In the genomic region with DNA sequence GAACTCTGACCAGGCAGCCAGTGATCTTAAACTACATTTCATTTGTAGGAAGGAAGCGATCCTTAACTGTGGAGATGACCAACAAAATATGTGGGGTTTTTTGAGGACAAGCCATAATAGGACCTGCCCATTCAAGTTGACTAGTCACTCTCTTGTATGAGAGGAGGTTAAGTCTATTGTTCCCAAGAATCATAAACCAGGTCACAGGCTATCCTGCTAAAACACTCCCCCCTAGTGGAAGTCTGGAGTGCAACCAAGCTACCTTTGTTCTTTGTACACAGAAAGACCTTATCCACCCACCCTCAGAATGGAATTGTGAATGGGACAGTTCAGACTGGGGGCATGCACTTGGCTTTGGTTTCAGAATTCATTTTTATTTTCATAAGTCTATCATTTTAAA, we compare ENCODE assay signal across 8 mouse cellular contexts. TPM values are rescaled to one million over a fixed set of nuclear protein-coding genes. Genes with fewer than 3 reads are reported as not detected.
DNase-seq lines count a peak whose midpoint lies in the region; ATAC-seq lines count a peak whose summit lies in the region.

No protein-coding gene starts in this region.

- H3K4me3 ChIP-seq in kidney, embryonic 16.5 days (ENCODE audit: low read length): no peak overlapping the region

- H3K9ac ChIP-seq in kidney, embryonic 16.5 days (replicated peaks; ENCODE audit: low read length): no peak overlapping the region

- DNase-seq in frontal cortex, postnatal 14 days (ENCODE audit: low spot score in 2 of 2): no peak
- peak; percentile 66 for DNase-seq in 3T3-L1 (ENCODE audit: low read depth, low spot score)
- peak; percentile 70 for DNase-seq in ZHBTc4 (ENCODE audit: low read depth, low spot score)
- DNase-seq in thymus, postnatal 4 days: peak; percentile 49
- DNase-seq in right cerebral cortex, postnatal 10 days (ENCODE audit: low spot score in 2 of 2): no peak
- no peak for DNase-seq in adrenal gland, postnatal 25 days

- 0 out of 2 replicates have a peak, but pooled peaks have one; percentile 56 for ATAC-seq in frontal cortex, adult (ENCODE audit: low TSS enrichment)
- no peak for ATAC-seq in kidney, embryonic 16.5 days (ENCODE audit: low FRiP score, low TSS enrichment)

- H3K27me3 ChIP-seq in kidney, embryonic 16.5 days (ENCODE audit: insufficient read depth, low read length): no peaks in the 10 kb centered on the region

- peak overlapping the region; percentile 88; the same call in 1 of the 2 replicates for H3K27ac ChIP-seq in kidney, embryonic 16.5 days (ENCODE audit: low read length)

- H3K9me3 ChIP-seq in kidney, embryonic 16.5 days (ENCODE audit: low read length): no peaks in the 10 kb centered on the region

- 82% methylated on average over 1 of the region's 1 CpGs for WGBS in kidney, embryonic 16.5 days

- H3K36me3 ChIP-seq in kidney, embryonic 16.5 days (ENCODE audit: insufficient read depth, low read length): peaks cover 24% of the 10 kb centered on the region

- H3K4me1 ChIP-seq in kidney, embryonic 16.5 days (ENCODE audit: insufficient read depth, low read length): peaks cover 35% of the 10 kb centered on the region

- no peak overlapping the region for H3K4me2 ChIP-seq in kidney, embryonic 16.5 days (replicated peaks; ENCODE audit: low read depth, low read length)

RNA-seq across cellular contexts. Expression of a gene that starts 49.7 kb away (rescaled TPM):
- polyA plus RNA-seq in kidney, embryonic 16.5 days (2015; fragmentation: Nextera tagmentation; extraction: Ambion mirVana): 130 and 138 TPM in 2 replicates
- total RNA-seq in adrenal gland, postnatal 25 days (2021): 90.3 and 126 TPM in 2 replicates

Comparison
In these comparisons a context has a peak if more than half of its experiments do, and no peak if none do; other contexts are left out.
1. DNase-seq: peak in 3T3-L1 (single experiment), ZHBTc4 (single experiment) and thymus, postnatal 4 days (single experiment); none in frontal cortex, postnatal 14 days (0 of 2), right cerebral cortex, postnatal 10 days (0 of 2) and adrenal gland, postnatal 25 days (single experiment).